Mouse (Mus musculus) heart, adult 2 months (tissue): ENCODE data around the gene Smtnl1.

Source experiments
- EP300 ChIP-seq: fragments of 200-500 bp; IDR thresholded peaks from 2 replicates; pipeline ENCODE4 v1.6.1; 2011; ENCODE audit warnings: low read depth, low read length, control low read depth; ENCODE audit not compliant: insufficient read depth
- POLR2A ChIP-seq: fragments of 200-500 bp; IDR thresholded peaks from 2 replicates; pipeline ENCODE4 v1.6.1; 2011; ENCODE audit warnings: mild to moderate bottlenecking, low read depth, low read length, control low read depth; ENCODE audit not compliant: insufficient read depth

DNA sequence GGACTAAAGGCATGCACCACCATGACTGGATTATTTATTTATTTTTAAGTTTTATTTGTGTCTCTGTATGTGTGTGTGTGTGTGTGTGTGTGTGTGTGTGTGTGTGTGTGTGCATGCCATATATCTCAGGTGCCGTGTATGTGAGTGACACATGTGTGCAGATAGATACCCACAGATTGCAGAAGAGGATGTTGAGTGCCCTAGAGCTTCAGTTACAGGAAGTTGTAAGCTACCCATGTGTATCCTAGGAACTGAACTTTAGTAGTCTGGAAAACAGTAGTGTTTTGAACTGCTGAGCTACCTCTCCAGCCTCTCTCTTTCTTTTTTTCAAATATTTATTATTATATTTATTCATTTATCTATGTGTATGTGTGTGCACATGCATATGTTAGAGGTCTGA lies 39.1 kb downstream of the Smtnl1 start:
- TF ChIP-seq POLR2A = no peak
- no peak for TF ChIP-seq EP300
